Mouse (Mus musculus) hematopoietic stem cell, adult 5-6 weeks (primary cell): ENCODE results near the gene Ctrb1. TPM values are rescaled to one million over a fixed set of nuclear protein-coding genes. Genes with fewer than 3 reads are reported as not detected.

Source experiments
- ATAC-seq, 2 experiments: fragments of 125-278 bp in 1 of 2; replicated peaks in 1 of 2; 2 replicates each; pipeline ENCODE4 v1.8.0; 2016 to 2017; ENCODE audit warnings: inconsistent platforms in 2 of 2, mild to moderate bottlenecking in 2 of 2, moderate number of reproducible peaks in 2 of 2, low read depth in 1 of 2, moderate TSS enrichment in 1 of 2; ENCODE audit not compliant: low FRiP score in 2 of 2, poor library complexity in 2 of 2, severe bottlenecking in 2 of 2, insufficient read depth in 1 of 2, low TSS enrichment in 1 of 2
- total RNA-seq: library from RNA; stranded (forward); fragments of 172-1452, 232-1000 nt; gene quantifications from 2 replicates; pipeline ENCODE4 v1.2.3, GENCODE M21; 2017

The Ctrb1 gene
- total RNA-seq, 1 experiment from 2014 or later = not detected

DNA sequence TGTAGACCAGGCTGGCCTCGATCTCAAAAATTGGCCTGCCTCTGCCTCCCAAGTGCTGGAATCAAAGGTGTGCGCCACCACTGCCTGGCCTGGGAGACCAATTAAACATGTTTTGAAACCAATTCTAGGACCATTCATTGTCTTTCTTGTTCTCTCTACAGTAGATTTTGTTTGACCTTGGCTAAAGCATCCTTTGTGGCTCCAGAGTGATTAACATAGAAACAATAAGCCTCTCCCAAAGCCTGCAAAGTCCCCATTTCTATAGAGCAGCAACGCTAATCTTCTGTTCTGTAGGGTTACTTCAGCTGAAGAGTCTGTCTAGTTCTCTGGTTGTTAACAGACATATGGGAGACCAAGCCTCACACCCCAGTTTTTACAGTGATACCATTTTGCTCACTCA is 40.2 kb downstream of the Ctrb1 start:
- no peak for ATAC-seq

DNA sequence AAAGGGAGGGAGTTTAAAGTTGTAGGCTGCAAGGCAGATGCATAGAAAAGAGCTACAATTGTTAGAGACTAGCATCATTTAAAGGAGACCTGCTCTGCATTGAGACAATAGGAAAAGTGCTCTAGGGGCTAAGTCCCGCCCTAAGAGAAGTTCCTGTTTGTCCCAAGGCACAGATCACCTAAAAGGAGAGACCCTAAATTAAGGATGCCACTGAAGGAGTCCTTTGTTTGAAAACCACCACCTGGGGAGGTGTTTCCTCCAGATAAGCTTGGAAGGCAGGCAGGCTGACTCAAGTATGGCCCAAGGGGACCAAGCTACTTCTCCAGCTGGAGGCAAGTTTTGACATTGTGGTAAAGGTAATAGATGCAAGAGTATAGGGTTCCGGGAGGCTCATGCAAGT is 42.0 kb downstream of the Ctrb1 start:
- peak; percentile 30 to 35 for ATAC-seq

DNA sequence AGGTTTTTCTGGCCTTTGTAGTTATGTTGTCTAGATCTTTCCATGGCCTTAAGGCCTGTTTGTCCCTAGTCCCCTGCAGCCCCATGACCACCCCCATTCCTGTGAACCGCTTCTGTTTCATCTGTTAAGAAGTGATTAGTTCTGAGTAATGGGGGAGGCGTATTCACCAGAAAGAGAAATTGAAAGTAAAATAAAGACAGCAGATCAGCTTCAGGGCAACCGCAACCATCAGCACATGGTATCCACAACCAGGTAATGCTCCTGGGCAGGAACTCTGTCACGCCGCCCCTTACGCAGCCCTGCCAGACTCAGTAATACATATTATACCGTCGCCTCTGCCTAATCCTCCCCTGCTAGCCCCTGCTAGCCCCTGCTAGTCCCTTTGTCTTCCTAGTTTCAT is 45.1 kb downstream of the Ctrb1 start:
- ATAC-seq = no peak

DNA sequence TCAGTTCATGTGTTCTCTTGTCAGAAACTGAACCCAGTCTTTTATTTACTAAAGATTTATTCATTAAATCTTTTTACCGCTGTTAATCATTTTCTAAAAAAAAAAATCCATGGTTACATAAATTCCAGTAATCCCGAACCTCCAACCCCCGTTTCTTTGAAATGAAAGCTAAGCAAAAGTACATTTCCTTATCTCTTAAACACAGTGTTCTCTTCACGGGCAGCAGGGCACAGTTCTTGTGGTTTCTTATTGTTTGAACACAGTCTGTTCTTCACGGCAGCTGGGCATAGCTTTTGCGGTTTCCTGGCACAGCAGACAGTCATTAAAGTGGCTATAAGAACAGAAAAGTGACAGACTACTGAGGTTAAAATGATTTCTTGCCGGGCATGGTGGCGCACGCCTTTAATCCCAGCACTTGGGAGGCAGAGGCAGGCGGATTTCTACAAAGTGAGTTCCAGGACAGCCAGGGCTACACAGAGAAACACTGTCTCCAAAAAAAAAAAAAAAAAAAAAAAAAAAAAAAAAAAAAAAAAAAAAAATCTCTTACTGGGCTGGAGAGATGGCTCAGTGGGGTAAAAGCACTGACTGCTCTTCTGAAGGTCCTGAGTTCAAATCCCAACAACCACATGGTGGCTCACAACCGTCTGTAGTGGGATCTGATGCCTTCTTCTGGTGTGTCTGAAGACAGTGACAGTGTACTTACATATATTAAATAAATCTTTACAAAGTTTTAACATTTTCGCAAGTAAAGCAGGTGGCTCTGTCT is 46.3 kb downstream of the Ctrb1 start:
- ATAC-seq = peak; percentile 76 to 77

DNA sequence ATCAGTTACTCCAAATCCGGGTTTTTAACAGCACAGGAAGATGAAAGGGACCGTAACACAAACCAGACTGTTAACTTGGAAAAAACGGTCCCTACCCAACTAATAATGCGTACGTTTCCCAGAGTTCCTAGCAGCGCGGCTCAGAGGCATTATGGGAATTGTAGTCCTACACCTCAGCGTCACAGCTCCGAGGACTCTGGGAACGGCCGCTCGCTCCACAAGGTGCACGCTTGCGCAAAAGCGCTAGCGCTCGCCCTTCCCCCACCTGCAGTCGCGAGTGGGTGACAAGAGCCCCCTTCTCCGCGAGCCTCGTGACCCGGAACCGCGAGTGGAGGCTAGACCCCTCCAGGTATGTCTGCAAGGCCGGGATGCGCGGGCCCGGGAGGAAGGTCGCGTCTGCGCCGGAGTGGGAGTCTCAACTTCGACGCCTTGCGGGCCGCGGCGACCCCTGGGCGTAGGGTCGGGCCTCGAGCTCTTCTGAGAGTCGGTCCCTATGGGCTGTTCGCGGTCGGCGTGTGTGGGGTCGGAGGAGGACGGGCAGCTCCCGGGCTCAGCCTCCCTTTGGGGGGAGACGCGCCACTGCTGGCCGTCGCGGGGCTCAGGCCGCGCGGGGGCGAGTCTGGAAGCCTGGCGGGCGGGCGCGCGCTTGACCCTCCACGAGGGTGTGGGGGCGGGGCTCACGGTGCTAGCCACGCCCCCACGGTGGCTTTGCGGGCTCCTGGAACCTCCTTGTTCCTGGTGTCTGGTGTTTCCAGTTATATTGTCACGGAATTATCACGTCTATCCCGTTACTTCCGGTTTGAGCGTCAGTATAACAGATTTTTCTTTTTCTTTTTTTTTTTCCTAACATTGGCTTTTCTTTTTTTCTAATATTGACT is 47.3 kb downstream of the Ctrb1 start, which contains the start of gene Zfp1:
Gene Zfp1, plus strand, starts transcription at position 138 of the 878 bp plus-strand sequence.
- ATAC-seq = peak; percentile 87 to 88

DNA sequence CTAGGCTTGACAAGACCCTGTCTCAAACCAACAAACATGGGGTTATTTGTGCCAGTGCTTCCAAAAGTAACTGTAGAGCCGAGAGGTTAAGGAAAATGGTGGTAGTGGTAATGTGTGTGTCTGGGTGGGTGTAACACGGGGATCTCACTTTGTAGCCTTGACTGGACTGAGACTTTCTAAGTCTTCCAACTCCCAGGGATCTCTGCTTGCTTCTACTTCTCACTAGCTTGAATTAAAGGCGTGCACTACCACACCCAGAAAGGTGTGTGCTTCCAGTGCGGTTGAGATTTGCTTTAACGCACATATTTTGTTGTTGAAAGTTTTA is 47.9 kb downstream of the Ctrb1 start:
- ATAC-seq = 0 out of 4 replicates have a peak, but pooled peaks of 1 of the 2 experiments have one; percentile 12

DNA sequence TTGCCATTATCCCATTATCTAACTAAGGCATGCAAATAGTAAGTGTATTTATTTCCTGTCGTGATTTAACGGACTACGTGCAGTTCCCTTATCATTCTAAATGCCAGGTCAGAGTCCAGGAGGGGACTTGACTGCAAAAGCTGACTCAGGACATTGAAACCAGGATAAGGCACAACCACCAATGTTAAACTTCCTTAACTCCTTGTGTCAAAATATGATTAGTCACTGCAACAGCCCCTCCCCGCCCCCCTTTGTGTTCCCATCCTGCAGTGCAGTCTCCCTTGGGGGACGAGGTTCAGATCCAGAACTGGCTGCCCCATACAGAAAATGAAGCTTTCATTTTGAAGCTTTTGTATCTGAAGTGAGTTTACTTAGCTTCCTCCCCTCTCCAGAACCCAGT is 48.3 kb downstream of the Ctrb1 start:
- ATAC-seq = peak; percentile 4 to 12; a peak in 1 of 4 replicates

DNA sequence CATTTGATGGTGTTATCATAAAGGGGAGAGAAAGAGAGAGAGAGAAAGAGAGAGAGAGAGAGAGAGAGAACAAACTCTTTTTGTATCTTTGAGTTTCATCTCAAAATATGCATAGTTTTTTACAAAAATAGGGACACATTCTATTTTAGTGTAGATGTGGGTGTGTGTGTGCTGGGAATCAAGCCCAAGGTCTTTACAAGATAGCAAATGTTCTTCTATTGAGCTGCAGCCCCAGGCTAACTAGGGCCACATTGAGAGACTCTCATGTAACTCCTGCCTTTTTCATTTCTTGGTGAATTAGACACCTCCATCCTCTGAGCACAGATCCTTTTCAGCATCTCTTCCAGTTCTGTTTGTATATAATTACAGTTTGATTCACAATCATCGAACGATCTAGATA is 49.7 kb downstream of the Ctrb1 start:
- ATAC-seq = no peak

DNA sequence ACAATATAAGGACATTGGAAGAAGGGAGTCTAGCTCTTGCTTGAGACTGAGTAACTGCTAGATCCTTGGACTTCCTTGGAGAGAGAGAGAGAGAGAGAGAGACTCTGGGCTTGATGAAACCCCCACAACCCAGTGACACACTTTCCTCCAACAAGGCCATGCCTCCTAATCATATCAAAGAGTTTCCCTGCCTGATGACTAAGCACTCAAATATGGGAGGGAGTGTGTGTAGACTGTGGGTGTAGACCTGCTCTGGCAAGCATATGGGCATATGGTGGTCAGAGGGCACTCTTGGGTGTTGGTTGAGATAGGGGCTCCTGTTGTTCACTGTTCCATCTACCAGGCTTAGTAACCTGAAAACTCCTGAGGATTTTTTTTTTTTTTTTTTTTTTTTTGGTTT is 52.7 kb downstream of the Ctrb1 start:
- ATAC-seq = no peak

Other genes starting within 250 kb of the Ctrb1 start
- gene Wdr59, start 168.9 kb downstream of the Ctrb1 start, total RNA-seq = 3.9 and 5.6 TPM in 2 replicates
- 57.9 and 116 TPM in 2 replicates for gene Znrf1, start 154.9 kb downstream of the Ctrb1 start, total RNA-seq
- gene Ldhd, start 60.6 kb downstream of the Ctrb1 start, total RNA-seq = 3.3 and 4.1 TPM in 2 replicates
- 21.8 and 22.6 TPM in 2 replicates for gene Zfp1, start 47.6 kb downstream of the Ctrb1 start, total RNA-seq
- 0.06 TPM in 1 of 2 replicates, not detected in the other for gene Bcar1, start 52.8 kb upstream of the Ctrb1 start, total RNA-seq
- 173 and 207 TPM in 2 replicates for gene Cfdp1, start 163.3 kb upstream of the Ctrb1 start, total RNA-seq
- 2.1 and 3.4 TPM in 2 replicates for gene Tmem170, start 185.7 kb upstream of the Ctrb1 start, total RNA-seq
- gene Chst5, start 219.4 kb upstream of the Ctrb1 start, total RNA-seq = not detected in 2 replicates
- 4.6 and 5.8 TPM in 2 replicates for gene Tmem231, start 242.9 kb upstream of the Ctrb1 start, total RNA-seq
- gene Gabarapl2, start 249.7 kb upstream of the Ctrb1 start, total RNA-seq = 41.8 and 63.8 TPM in 2 replicates